Mouse (Mus musculus) cerebellum, adult 2 months (tissue): ENCODE data around the gene Rab23.

Experiments
- CTCF ChIP-seq: fragments of 200-500 bp; IDR thresholded peaks from 2 replicates; pipeline ENCODE4 v1.5.1; 2011; ENCODE audit warnings: low read depth, mild to moderate bottlenecking, control low read depth, low read length, moderate library complexity, borderline replicate concordance; ENCODE audit not compliant: insufficient read depth
- POLR2A ChIP-seq: fragments of 200-500 bp; IDR thresholded peaks from 2 replicates; pipeline ENCODE4 v1.6.1; 2011; ENCODE audit warnings: low read length, control low read depth, borderline replicate concordance; ENCODE audit not compliant: insufficient read depth

- TF ChIP-seq CTCF, result peak; percentile 51
- no peak for TF ChIP-seq POLR2A
Measured at GRCm38 (mm10) chr1:33684459-33684858, 35.2 kb upstream of the Rab23 start.
